Mouse (Mus musculus) gastrocnemius, postnatal 14 days (tissue): ENCODE measurements at regions not wholly inside any gene's neighbourhood (a gene's known extent, or its start where the extent isn't known, plus 50 kb on each side); places are given as distances from the start of the nearest gene placed in this dataset.

Experiments
- DNase-seq: peaks from one replicate; pipeline ENCODE4 v3.0.0; 2021; ENCODE audit warnings: mixed read lengths
- intact Hi-C: fragments of 180-260 bp; cut with DNase I; formaldehyde crosslinking; loops from one replicate; pipeline ENCODE4 v1.15.1; 2025; ENCODE audit warnings: low total_unique reads

DNA sequence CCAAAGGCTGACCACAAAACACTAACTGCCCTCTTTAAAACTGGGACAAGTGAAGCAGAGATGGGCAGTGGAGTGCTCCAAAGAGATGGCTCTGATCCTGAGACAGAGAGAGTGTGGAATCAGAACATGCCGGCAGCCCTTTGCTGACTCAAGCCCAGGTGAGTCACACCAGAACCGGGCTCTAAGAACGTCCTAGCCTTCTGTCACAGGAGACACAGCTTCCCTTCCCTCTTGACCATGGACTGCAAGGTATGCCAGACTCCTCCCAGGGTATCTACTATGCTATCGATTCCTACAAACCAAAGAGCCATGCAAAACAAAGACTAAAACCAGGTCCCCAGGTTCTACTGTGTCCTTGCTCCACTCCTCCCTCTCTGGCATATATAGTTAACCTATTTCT, 98.0 kb downstream of the Dhx15 start:
- intact Hi-C loops = no loop called here

DNA sequence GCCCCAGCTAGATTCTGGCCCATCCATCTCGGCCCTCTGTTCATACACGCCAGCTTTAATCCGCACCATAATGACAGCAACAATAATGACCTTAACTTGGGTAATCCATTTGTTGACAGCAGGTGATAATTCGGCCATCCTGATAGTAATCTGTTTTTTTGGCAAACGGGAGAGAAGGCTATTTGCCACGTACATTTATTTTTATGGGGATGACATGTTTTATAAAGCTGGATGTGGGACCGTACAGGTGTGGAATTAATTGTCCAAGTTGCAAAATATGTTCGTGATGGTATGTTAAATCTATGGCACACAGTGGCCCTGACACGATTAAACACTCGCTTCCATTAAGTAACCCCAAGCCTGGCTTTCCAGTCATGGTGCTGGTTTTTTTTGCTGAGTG, 102.2 kb downstream of the Dhx15 start:
- DNase-seq = no peak

More for the DNA sequence above, 98.0 kb downstream of the Dhx15 start:
- no peak for DNase-seq

DNA sequence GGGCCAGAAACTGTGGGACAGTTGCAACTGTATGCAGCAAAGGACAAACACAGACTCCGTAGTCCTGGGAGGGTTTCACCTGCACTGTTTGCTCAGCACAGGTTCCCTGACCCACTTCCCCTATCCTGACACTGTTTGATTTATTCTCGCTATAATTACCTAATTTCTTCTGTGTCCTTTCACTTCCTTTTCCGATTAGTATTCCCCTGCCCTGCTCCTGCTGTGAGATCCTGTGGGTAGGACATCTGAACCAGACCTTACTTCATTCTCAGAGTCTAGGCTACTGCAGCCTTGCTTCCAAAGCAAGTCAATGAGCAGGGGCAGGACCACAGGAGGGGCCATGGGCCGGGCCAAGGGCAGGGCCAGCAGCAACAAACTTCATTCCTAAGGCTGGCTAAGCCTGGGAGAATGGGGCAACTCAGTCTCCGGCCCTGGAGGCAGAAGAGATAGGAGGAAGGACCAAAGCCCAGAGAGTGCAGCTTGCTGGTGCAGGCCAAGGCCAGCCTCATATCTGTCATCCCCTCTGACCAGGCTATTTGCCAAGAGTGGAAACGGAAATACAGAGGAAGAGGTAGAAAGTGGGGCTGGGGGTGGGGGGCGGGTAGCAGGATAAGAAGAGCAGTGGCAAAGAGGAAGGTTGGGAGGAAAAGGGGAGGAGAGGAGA, 103.4 kb downstream of the Dhx15 start:
- no peak for DNase-seq
- intact Hi-C loops = no loop called here

More for the DNA sequence above, 102.2 kb downstream of the Dhx15 start:
- intact Hi-C loops = no loop called here

DNA sequence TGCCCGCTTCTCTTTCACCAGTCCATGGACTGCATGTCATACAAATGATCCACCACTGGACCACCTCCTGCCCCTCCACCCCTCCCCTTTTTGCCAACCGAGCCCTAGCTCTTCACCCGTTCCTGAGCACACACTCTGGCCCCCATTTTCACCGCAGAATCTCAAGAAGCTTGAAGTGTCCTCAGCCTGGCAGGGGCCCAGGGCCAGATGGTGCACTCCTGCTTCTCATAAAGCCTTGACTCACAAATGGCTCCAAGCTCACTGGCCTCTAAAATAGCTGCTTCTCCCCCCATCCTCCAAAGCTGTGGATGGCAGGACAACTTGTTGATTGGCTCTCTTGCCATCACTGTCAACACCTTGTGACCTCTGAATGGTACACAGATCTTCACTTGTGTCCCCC, 110.0 kb downstream of the Dhx15 start:
- intact Hi-C loops = no loop called here
- no peak for DNase-seq

DNA sequence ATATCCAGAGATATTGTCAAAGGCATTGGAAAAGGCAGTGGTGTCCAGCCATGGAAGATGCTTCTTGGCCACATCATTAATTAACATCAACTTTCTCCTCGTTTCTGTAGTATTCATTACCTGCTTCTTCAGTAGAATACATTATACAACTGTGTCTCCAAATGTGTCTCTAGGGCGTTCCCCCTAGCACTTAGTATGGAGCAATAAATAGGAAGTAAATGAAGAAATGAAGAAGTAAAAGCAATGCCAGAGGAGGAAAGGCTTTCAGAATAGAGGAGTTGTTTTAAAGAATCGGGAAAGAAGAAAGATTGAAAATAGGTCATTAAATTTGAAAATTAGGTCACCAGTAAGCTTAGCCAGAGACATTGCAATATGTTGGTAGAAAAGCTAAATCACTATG, 112.6 kb downstream of the Dhx15 start:
- intact Hi-C loops = no loop called here
- no peak for DNase-seq

DNA sequence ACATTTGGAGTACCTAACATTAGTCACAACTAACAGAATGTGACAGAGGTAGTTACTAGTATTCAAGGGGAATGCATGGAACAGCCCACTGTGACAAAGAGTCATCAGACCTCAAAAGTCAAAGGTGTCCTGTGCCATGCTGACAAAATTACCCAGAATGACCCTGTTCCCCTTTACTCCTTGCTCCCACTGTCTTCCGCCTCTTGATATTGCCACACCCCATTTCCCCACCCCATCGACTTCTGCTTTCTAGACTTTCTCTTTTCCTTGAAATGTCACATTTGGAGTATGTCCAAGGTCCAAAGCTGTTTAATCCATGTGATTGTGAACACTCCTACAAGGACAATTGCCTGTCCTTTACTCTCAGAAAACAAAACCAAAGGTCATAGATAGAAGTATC, 115.2 kb downstream of the Dhx15 start:
- intact Hi-C loops = no loop called here
- no peak for DNase-seq

DNA sequence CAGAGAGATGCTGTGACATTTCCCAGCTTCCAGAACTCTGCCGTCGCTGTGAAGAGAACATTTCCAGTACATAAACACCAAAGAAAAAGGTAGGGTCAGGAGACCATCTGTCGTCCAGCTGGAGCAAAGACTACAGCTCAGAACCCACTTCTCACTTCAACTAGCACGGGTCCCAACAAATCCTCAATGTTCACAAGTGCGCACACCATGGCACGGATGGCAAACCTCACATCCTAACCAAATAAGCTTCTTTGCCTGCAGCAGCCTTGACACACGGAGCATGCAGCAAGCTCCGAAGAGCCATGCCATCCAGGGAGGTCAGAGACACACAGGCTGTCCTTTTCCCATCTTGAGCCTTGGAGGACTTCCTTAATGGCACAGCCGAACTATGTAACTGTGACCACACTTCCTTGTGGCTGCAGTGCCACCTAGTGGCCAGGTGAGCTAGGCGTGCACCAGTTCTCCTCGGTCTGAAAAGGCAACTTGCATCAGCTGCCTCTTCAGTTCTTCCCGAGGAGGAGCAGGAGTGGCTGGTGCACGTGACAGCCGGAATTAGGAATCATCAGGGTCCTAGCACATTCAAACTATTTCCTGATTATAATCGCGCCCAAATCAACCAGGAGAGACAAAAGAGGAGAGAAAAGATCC, 125.4 kb downstream of the Dhx15 start:
- DNase-seq = peak; percentile 79
- intact Hi-C loops = loop anchor here (10.0 kb wide), 1 partner anchor 320 kb away; no protein-coding TSS in a partner anchor

DNA sequence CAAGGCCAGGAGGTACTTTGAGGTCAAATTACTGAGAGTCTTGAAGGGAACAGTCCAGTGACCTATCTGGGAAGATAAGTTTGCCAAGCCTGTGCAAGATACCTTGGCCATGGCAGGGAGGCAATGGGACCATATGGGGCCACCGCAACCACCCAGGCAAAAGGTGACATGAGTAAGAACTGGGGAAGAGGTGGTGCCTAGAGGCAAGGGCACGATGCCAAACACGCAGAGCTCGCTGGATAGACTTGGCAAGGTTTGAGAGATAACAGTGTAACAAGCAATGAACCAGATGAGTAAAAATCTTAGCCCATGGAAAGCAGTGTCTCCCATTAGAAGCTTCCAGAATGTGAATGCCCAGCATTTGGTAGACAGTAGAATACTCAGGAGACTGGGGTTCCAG, 128.1 kb downstream of the Dhx15 start:
- no peak for DNase-seq
- intact Hi-C loops = loop anchor here (10.0 kb wide), 1 partner anchor 317 kb away; no protein-coding TSS in a partner anchor

DNA sequence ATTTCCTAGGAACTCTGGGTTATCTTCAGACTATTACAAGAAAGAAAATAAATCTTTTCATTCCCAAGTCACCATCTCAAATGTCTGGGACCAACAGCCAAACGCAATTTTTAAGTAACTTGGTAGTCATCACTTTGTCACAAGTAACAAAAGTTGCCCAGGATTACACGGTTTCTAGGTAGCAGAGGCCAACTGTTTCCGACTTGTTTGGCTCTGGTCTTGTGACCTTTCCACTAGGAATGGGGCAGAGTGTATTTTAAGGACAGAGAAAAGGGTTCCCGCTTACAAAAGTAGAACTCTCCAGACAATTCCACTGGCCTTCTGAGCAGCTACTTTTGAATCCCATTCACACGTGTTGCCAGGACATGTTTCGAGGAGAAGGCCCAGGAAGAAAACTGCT, 129.1 kb downstream of the Dhx15 start:
- intact Hi-C loops = loop anchor here (10.0 kb wide), 1 partner anchor 316 kb away; no protein-coding TSS in a partner anchor
- no peak for DNase-seq

DNA sequence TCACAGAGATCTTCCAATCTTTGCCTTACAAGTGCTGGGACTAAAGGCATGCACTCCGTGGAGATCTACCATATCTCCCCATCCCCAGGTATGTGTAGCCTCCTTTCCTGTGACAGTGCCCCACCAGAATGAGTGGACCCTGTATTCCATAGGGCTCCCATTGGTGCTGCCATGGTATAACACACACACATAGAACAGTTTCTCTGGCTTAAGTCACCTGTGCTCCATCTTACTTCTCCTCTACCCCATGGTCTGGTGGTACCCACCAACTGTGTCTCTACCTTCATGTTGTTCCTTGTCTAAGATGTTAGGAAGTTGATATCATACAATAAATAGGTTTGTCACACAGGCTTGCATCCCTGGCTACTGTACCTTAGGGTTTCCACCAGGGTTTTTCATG, 133.1 kb downstream of the Dhx15 start:
- DNase-seq = no peak
- intact Hi-C loops = no loop called here

DNA sequence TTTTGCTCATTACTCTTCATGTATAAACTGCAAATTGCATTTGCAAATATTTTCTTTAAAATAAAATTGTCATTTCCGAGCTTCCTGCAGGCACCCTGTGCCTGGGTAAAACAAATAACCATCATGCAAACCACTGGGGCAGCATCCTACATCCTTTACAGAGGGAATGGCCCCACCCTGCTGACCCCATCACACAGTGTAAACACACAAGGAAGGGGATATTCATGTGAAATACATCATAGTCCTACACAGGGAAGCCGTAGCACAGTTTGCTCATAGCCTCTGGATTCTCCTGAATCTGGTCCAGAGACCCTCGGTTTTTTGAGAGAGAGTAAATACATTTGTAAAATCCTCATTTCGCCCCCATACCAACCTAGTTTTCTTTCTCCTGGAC, 138.2 kb downstream of the Dhx15 start:
- DNase-seq = no peak
- intact Hi-C loops = no loop called here

DNA sequence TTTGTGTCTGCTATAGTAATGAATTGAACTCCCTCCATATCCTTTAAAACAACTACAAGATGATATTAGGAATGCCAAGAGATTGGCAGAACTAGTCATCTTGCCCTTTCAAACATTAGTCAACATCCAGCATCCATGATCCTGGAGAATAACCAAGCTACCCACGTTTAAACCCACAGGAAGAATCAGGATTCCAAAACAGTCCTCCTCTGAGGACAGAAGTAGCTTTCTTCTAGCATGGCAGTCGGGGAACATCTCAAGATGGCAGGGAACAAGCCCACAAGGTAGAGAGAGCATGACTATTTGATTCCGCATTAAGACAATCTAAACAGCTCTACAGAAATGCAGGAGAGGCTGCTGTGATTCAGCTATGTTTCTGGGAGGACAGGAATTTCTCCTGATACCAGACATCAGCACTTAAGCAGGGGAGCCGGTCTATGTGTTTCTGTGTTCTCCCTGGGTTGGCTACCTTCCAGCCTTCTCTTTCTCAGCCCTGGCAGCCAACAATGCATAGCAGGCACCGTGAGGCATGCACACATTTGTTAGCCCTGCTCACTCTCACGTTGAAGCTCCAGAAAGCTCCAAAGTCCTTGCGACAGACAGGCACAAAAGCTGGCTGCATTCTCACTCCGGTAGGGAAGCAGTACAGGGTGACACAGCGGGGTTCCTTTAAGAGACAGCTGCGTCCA, 138.8 kb downstream of the Dhx15 start:
- intact Hi-C loops = no loop called here
- no peak for DNase-seq

DNA sequence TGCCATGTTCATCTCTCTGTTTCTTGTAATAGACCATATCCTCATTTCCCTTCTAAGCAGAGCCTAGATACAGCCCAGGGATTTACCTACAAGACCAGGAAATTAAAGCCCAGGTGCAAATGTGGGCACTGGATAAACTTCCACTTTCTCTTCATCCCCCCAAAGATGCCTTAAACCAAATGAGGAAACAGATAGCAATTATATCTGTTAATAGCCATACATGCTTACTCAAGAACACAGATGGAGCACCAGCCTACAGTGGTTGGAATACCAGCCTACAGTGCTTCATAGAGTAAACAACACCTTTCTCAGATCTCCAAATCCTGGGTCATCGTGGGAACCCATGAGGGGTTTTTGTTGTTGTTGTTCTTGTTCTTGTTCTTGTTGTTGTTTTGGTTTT, 141.5 kb downstream of the Dhx15 start:
- intact Hi-C loops = no loop called here
- no peak for DNase-seq

DNA sequence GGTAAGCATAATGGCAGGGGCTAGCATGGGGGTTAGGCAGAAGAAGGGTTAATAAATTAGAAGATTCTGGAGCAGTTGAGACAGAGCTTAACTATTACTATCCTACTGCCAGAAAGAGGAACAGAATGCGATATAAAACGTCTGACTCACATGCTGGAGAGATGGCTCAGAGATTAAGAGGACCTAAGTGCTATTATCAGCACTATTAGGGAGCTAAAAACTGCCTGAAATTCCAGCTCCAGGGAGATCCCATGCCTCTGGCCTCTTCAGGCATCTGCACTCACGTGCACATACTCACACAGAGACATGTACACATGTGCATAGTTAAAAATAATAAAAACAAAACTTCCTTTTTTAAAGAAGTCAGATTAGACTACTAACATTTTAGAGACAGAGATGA, 143.6 kb downstream of the Dhx15 start:
- intact Hi-C loops = no loop called here
- DNase-seq = no peak

DNA sequence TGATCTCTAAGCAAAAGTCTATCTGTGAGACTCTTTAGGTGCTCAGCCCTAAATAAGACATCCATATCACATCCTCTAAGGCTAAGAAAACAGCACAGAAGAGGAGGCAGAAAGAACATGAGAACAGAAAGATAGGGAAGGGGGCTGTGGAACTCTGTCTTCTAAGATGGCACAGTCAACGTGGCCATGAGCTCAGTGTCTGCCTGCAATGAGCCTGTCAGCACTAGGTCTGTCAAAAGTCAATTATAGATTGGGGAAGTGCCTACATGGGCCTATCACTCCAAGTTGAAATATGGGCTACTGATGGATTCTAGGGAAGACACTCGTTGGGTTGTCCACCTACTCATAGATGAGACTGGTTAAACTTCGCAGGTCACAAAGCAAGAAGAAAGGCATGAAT, 146.2 kb downstream of the Dhx15 start:
- no peak for DNase-seq
- intact Hi-C loops = no loop called here

DNA sequence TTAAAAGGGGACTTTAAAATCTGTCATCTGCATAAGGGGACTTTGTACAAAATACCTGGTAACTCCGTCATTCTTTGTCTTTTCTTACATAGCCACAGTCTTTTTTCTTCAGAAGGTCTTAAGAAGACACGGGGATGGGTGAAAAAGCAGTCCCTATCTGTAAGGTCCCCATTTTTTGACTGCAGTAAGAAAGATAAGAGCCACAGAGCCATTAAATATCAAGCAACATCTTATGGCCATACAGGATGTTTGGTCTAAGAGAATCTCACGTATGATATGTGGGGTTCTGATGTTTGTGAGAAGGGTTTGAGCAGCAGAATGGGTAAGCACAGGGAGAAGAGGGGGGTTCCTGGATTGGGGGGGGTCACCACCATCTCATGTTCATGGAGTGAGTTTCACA, 148.9 kb downstream of the Dhx15 start:
- intact Hi-C loops = no loop called here
- no peak for DNase-seq

DNA sequence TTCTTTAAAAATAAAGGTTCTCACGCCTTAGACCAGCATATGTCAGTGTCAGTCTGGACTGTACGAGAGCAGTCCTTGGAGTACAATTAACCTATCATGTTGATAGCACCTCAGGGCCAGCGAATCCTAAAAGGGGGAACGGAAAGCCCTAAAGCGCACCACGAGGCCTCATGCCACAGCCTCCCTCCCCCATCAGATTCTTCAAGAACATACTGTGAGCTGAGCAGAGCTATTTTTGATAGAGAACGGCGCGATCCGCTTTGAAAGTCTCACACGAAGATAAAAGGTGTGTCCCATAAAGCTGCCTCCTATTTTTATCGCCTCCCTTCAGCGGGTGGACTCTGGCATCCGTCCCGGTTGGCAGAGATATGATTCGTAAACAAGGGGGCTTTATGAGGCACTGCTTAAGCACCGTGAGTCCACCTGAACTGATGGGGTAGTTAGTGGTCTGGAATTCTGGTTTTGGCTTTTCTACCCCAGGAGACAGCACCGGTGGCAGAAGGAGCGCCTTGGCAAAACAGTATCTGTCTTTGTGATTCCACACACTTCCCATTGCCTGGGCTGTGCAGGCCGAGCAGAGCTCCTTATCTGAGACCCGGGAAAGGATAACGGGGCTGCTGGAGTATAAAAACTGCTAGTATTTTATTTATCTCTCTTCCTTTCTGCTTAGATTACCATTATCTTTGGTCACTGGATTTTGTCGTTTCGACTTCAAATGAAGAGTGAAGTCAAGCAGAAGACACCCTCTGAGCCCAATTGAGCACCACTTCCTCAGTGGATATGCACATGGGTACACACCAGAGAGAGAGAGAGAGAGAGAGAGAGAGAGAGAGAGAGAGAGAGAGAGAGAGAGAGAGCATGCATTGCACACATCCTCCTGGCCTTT, 149.6 kb downstream of the Dhx15 start:
- intact Hi-C loops = no loop called here
- no peak for DNase-seq

DNA sequence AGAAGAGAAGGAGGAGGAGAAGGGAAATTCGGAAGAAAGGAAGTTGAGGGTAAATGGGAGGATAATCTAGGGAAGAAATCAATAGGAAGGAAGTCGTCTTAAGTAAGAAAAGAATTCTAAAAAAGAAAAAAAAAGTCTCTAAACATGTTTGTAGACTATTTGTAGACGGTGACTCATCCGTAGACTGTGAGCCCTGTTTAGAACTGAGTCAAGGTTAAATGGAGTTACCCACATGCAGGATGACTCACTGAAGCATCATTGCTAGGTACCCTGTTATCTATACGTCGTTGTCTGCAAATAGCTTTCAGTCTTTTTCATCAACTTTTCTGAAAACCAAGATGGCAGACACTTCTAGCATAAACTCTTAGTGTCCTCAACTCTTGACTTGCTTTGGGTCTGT, 155.0 kb downstream of the Dhx15 start:
- no peak for DNase-seq
- intact Hi-C loops = no loop called here

DNA sequence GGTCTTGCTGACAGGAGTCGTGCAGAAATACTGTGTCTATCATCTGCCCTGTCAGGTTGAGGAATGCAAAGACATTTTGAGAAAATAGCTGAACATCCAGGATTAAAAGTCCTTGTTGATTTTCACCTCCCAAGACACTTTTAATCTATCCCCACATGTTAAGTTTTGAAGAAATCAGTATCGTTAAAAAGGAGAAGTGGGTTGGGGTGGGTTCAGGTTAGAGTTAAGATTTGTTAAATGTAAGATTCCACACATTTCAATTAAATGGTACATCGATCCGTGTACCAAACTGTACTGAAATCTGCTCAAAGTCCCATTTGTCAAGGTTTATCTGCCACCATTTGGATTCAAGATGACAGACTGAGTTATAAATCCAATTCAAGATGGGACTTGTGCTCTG, 162.8 kb downstream of the Dhx15 start:
- intact Hi-C loops = no loop called here

DNA sequence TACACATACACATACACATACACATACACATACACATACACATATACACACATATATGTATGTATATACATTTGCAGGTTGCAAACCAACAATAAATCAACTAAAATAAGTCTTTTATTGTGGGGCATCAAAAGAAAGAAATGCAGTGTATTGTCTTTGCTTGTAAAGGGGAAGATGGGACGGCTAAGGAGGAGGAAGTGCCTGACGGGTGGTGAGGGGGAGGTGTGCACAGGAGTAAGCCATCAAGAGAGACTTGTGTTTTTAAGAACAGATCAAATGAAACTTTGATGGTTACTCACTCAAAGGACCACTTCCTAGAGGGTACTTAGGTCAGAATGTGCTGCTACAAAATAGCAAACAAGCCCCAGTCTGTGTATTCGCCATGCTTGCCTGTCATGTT, 164.2 kb downstream of the Dhx15 start:
- intact Hi-C loops = no loop called here
- DNase-seq = no peak

More for the DNA sequence above, 162.8 kb downstream of the Dhx15 start:
- DNase-seq = no peak
